Mouse (Mus musculus): Measurements from ENCODE around the gene Cngb1. TPM values are rescaled to one million over a fixed set of nuclear protein-coding genes. Genes with fewer than 3 reads are reported as not detected.

Cngb1 gene
- total RNA-seq, 2 experiments from 2014 or later = 0.60 to 1.5 TPM

- DNase-seq = peak; percentile 31
Observed at GRCm38 (mm10) chr8:95195728-95196127, 110.7 kb downstream of the Cngb1 start.

- no peak for DNase-seq
Observed at GRCm38 (mm10) chr8:95191497-95192175, 114.7 kb downstream of the Cngb1 start.

Other genes starting within 250 kb of the Cngb1 start
- gene Katnb1, start 225.4 kb downstream of the Cngb1 start, total RNA-seq (2021) = 10 to 100 TPM in 1 of 2 experiments, 1 to 10 TPM in 1; 9.4 to 16.1 TPM
- 10 to 100 TPM; 80.0 to 89.0 TPM for gene Kifc3, start 103.8 kb downstream of the Cngb1 start, total RNA-seq (2021)
- not detected for gene Tepp, start 4.0 kb upstream of the Cngb1 start, total RNA-seq (2021)
- 10 to 100 TPM; 10.5 to 11.3 TPM for gene Zfp319, start 25.4 kb upstream of the Cngb1 start, total RNA-seq (2021)
- gene Usb1, start 25.7 kb upstream of the Cngb1 start, total RNA-seq (2021) = 10 to 100 TPM; 18.5 to 20.5 TPM
- 10 to 100 TPM; 23.0 to 32.7 TPM for gene Mmp15, start 45.7 kb upstream of the Cngb1 start, total RNA-seq (2021)
- gene Cfap20, start 128.3 kb upstream of the Cngb1 start, total RNA-seq (2021) = 10 to 100 TPM; 48.4 to 57.7 TPM
- 10 to 100 TPM; 68.8 to 70.0 TPM for gene Csnk2a2, start 183.5 kb upstream of the Cngb1 start, total RNA-seq (2021)
- 1 to 10 TPM in 1 of 2 experiments, under 1 TPM in 1; 0.76 to 1.2 TPM for gene Ccdc113, start 227.5 kb upstream of the Cngb1 start, total RNA-seq (2021)

Data from adrenal gland, postnatal 10 days (tissue).